Mouse (Mus musculus): ENCODE data around the gene Gm6803.
"Not testable (repeated sequence)": the region's sequence is repeated elsewhere in the genome, so short reads cannot be mapped to it uniquely, and the experiment has no call there.

The Gm6803 gene

DNA sequence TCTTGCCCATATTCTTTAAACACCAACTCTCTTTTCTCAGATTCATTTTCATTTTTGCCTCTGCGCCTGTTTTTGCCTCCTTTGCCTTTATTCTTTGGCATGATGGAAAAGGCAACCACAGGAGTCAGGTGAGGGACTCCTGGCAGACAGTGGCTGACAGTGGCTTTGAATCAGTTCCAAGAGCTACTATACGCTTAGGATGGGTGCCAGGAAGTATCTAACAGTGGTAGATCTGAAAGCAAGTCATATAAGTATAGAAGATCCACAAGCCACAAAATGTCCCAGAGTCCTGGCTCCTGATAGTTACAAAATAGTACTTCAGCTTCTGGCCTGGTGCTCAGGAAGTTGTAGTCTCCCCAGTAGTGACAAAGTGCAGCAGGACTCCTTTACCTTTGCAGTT lies at the start of gene Gm6803:
Gene Gm6803, minus strand, starts transcription at position 101 of the 400 bp plus-strand sequence.
- not testable (repeated sequence) for DNase-seq (ENCODE audit: low spot score in 2 of 2)

DNA sequence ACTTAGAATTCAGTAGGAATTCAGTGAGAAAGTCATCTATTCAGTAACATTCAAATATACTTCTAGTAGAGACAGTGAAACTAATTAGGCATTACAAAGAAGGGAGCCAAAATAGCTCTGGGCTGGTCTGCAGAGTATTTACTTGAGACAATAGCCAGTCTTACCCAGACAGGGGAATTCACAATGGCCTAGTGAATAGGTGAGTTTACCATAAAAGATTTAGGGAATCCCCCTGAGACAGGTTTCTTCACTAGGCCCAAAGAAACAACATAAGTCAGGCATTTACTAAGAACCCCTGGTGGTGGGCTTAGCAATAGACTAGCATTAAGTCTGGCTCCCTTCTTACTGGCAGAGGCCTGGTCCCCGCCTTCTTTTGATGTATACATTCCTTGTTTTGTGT lies 26.7 kb upstream of the Gm6803 start:
- not testable (repeated sequence) for DNase-seq (ENCODE audit: low spot score in 2 of 2)

DNA sequence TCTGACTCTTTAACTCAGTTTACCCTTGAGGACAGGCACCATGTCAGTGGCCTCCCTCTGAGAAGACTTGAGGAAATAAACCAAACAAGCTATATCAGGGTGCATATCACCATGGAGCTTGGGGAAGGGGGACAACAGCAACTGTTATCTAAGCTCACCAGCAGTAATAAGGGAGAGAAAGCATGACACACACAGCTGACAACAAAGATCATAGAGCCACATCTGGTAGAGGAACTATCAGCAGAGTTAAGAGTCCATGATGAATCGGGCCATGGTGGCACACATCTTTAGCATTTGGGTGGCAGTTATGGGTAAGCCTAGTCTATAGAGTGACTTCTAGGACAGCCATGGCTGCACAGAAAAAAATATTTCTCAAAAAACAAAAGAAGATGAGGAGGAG lies 21.1 kb upstream of the Gm6803 start:
- not testable (repeated sequence) for DNase-seq (ENCODE audit: low spot score in 2 of 2)

DNA sequence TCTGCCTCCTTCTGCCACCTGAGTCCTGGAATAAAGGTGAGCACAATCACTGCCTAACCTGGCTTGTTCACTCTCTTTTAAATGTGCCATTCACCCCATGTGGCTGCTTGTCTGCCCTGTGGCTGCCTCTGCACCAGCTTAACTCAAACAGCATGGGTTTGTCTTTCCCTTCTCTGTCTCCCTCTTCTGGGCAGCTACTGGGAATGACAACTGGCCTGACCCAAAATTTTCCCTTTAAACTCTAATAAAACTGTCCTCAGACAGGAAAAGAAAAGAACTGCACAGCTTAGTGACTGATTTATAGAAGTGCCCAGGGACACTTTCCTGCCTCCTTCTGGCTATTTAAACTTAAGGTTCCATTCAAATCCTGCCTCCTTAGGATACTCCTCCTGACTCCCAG lies 20.5 kb upstream of the Gm6803 start:
- DNase-seq (ENCODE audit: low spot score in 2 of 2), result not testable (repeated sequence)

DNA sequence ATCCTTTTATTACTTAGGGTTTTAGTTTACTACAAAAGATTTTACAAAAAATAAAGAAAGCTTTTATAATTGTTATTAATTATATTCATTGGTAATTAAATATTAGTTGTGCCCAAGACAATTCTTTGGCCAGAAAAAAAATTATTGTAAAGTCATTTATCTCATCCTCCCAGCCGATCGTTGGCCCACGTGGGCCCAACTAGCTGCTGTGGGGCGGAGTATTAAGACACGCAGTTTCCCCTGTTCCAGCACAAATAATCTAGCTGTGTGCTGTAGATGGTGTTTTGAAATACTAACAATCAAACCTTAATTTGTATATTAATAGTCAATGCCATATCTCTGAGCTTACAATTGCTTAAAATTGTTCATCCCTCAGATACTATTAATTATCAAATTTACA lies 13.7 kb upstream of the Gm6803 start:
- not testable (repeated sequence) for DNase-seq (ENCODE audit: low spot score in 2 of 2)

DNA sequence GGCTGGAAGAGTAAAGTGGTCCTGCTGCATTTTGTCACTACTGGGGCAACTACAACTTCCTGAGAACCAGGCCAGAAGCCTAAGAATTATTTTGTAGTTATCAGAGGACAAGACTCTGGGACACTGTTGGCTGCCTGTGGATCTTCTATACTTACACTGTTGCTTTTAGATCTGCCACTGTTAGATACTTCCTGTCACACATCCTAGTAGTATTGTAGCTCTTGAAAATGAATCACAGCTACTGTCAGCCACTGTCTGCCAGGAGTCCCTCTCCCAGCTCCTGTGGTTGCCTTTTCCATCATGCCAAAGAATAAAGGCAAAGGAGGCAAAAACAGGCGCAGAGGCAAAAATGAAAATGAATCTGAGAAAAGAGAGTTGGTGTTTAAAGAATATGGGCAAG lies 8.1 kb upstream of the Gm6803 start, which contains the start of gene Gm2056:
Gene Gm2056, plus strand, starts transcription at position 301 of the 400 bp plus-strand sequence.
- DNase-seq (ENCODE audit: low spot score in 2 of 2), result not testable (repeated sequence)

DNA sequence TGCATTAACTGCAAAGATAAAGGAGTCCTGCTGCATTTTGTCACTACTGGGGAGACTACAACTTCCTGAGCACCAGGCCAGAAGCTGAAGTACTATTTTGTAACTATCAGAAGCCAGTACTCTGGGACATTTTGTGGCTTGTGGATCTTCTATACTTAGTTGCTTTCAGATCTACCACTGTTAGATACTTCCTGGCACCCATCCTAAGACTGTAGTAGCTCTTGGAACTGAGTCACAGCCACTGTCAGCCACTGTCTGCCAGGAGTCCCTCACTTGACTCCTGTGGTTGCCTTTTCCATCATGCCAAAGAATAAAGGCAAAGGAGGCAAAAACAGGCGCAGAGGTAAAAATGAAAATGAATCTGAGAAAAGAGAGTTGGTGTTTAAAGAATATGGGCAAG lies 7.0 kb downstream of the Gm6803 start, which contains the start of gene Gm2075:
Gene Gm2075, plus strand, starts transcription at position 301 of the 400 bp plus-strand sequence.
- not testable (repeated sequence) for DNase-seq (ENCODE audit: low spot score in 2 of 2)

DNA sequence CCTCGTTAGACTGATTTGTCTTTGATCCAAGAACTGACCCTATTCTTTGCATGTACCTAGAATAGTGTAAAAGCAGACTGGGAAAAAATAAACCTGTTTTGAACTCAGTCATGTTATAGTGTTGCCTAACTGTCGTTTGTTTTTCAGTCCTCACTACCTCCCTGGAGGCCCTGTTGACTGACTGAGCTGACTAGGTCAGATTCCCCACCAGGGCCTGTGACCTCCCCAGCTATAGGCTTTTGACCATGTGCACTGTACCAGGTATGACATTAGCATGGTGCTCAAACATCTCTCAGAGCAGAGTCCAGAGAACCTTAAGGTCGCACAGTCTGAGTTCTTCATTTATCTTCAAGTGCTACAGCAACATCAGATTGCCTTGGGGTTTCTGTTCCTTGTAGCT lies 14.5 kb downstream of the Gm6803 start:
- not testable (repeated sequence) for DNase-seq (ENCODE audit: low spot score in 2 of 2)

DNA sequence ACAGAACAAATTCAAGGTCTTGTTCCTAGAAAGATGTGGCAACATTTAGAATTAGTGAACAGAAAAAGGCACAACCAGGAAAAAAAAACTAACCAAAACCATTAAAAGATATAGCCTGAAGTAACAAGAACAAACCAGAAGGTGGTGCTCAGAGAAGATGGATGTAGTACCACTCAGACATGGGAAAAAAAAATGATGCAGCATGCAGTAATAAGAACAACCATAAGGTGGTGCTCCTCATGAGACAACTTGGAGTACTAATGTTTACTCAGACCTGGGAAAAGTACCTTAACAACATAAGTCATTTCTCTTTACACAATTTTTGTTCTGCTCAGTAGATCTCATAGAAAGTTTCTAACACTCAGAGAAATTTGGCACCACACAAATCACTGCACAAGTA lies 34.6 kb downstream of the Gm6803 start:
- not testable (repeated sequence) for DNase-seq (ENCODE audit: low spot score in 2 of 2)

Measured in spleen, postnatal 14 days (tissue).